Mouse (Mus musculus) lung, embryonic 14.5 days (tissue): ENCODE data around the gene H1foo. TPM values are rescaled to one million over a fixed set of nuclear protein-coding genes. Genes with fewer than 3 reads are reported as not detected.
A peak's percentile ranks its signal among the peaks of the same experiment; 100 is the strongest.

Source experiments
- ATAC-seq: fragments of 200-750 bp; cut with Nextera tagmentation; 2 replicates; pipeline ENCODE4 v1.8.0; 2017; ENCODE audit warnings: mild to moderate bottlenecking, moderate TSS enrichment, moderate library complexity; ENCODE audit not compliant: insufficient read depth
- DNase-seq: peaks from one replicate; pipeline ENCODE4 v3.0.0-alpha.2; 2015
- H3K27ac ChIP-seq: fragments of 300-500 bp; sonication (generic); 2 replicates; pipeline ENCODE4 v1.5.1; 2014; ENCODE audit warnings: low read depth, mild to moderate bottlenecking, moderate library complexity
- H3K27me3 ChIP-seq: fragments of 300-500 bp; sonication (generic); 2 replicates; pipeline ENCODE4 v1.6.1; 2014; ENCODE audit warnings: low read length, control low read depth; ENCODE audit not compliant: insufficient read depth
- H3K36me3 ChIP-seq: fragments of 300-500 bp; sonication (generic); 2 replicates; pipeline ENCODE4 v1.6.1; 2014; ENCODE audit warnings: control low read depth; ENCODE audit not compliant: insufficient read depth
- H3K4me1 ChIP-seq: fragments of 300-500 bp; sonication (generic); 2 replicates; pipeline ENCODE4 v1.6.1; 2014; ENCODE audit warnings: antibody characterized with exemption, control low read depth; ENCODE audit not compliant: insufficient read depth
- H3K4me2 ChIP-seq: fragments of 300-500 bp; sonication (generic); 2 replicates; pipeline ENCODE4 v1.6.1; 2014; ENCODE audit warnings: mild to moderate bottlenecking
- H3K4me3 ChIP-seq: fragments of 300-500 bp; sonication (generic); 2 replicates; pipeline ENCODE4 v1.5.1; 2014; ENCODE audit warnings: low read depth, low read length
- H3K9ac ChIP-seq: fragments of 300-500 bp; sonication (generic); 2 replicates; pipeline ENCODE4 v1.6.1; 2014
- H3K9me3 ChIP-seq: fragments of 300-500 bp; sonication (generic); 2 replicates; pipeline ENCODE4 v1.6.1; 2016; ENCODE audit warnings: low read depth, low read length, control low read depth
- CTCF ChIP-seq: IDR thresholded peaks from 2 replicates; pipeline ENCODE4 v1.5.1; 2016; ENCODE audit warnings: antibody characterized with exemption, low read depth
- WGBS: fragments of 180-500 bp; shearing (Covaris S2); extraction: QIAGEN DNeasy Blood & Tissue Kit; methylation state at CpG from one replicate; pipeline ENCODE4 v1.1.7; 2014; 5-methylcytosine and 5-hydroxymethylcytosine counted together
- polyA plus RNA-seq: library from polyadenylated mRNA; unstranded; fragments of >200 nt; fragmentation: Nextera tagmentation; extraction: Ambion mirVana; gene quantifications from 2 replicates; pipeline ENCODE4 v1.2.1, GENCODE M21; 2014

The H1foo gene
- polyA plus RNA-seq, 1 experiment from 2014 or later: not detected

GRCm38 (mm10) chr6:115905568-115905967 is 39.2 kb upstream of the H1foo start:
- ATAC-seq (no peak), DNase-seq (peak; percentile 52)
- no peak for TF ChIP-seq CTCF
- Histone ChIP-seq H3K9me3 (no peaks in the 10 kb centered on the region), H3K27ac (peak overlapping the region; percentile 67), H3K27me3 (no peaks in the 10 kb centered on the region), H3K36me3 (peaks cover 14% of the 10 kb centered on the region; the same call in 1 of the 2 replicates), H3K4me3 (no peak overlapping the region), H3K9ac (no peak overlapping the region), H3K4me1 (peaks cover 17% of the 10 kb centered on the region), H3K4me2 (no peak overlapping the region)
- 65% methylated on average over 6 of the region's 6 CpGs for WGBS

DNA sequence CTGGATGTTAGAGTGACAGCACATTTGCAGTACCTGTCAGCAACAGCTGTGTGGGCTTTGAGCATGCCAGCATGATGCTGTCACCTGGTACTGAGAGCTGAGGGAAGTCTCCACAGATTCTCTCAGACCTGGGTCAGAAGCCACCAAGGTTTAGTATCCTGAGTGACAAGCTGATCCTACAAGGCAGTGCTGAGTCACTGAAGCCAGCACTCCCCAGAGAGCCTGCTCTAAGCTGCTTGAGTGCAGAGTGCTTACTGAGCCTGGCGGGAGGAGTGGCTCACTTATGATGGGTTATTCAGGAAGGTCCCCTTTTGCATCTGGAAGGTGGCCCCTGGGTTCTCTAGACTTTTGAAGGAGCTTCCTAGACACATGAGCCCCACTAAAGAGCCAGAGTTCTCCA is 38.3 kb upstream of the H1foo start:
- TF ChIP-seq CTCF: no peak
- Histone ChIP-seq H3K36me3 (peaks cover 14% of the 10 kb centered on the region; the same call in 1 of the 2 replicates), H3K9ac (no peak overlapping the region), H3K9me3 (no peaks in the 10 kb centered on the region), H3K27me3 (no peaks in the 10 kb centered on the region), H3K27ac (peak overlapping the region; percentile 9; the same call in 1 of the 2 replicates), H3K4me1 (peaks cover 17% of the 10 kb centered on the region), H3K4me3 (no peak overlapping the region), H3K4me2 (no peak overlapping the region)
- ATAC-seq: no peak
- 74% methylated on average over 1 of the region's 1 CpGs for WGBS
- DNase-seq: no peak

GRCm38 (mm10) chr6:115906871-115907270 is 37.9 kb upstream of the H1foo start:
- ATAC-seq: no peak
- Histone ChIP-seq H3K4me1 (peaks cover 17% of the 10 kb centered on the region), H3K9me3 (no peaks in the 10 kb centered on the region), H3K27me3 (no peaks in the 10 kb centered on the region), H3K27ac (no peak overlapping the region), H3K4me3 (no peak overlapping the region), H3K4me2 (no peak overlapping the region), H3K9ac (no peak overlapping the region), H3K36me3 (peaks cover 14% of the 10 kb centered on the region; the same call in 1 of the 2 replicates)
- no peak for DNase-seq
- no peak for TF ChIP-seq CTCF
- WGBS: 64% methylated on average over 2 of the region's 2 CpGs

DNA sequence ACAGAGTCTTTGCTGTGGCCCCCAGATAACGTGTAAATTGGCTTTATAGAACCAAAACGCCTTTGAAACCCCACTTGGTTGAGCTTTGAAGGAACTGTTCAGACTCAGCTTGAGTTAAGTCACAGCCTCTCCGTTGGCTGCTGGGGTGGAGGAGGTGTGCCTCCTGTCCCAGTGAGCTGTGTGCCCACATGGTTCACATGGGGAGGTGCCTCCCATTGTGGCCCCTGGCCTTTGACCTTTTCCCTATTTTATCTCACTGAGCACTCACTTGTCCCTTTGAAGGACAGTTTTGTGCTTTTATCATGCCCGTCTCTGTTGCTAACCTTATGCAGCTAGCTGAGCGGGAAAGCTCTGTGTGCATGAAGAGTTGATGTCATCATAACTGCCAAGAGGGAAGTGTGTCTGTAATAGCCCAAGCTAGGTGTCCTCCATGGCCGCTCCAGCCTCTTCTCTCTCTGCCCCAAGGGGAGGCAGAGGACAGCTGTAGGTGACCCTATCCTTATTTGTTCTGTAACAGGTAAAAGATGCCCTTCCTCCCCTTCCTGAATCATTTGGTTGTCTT is 36.2 kb upstream of the H1foo start:
- peaks cover 17% of the 10 kb centered on the region for H3K4me1 ChIP-seq
- no peaks in the 10 kb centered on the region for H3K9me3 ChIP-seq
- peak; percentile 24 for DNase-seq
- H3K4me3 ChIP-seq: no peak overlapping the region
- ATAC-seq: no peak
- H3K36me3 ChIP-seq: peaks cover 9% of the 10 kb centered on the region; the same call in 1 of the 2 replicates
- H3K4me2 ChIP-seq: no peak overlapping the region
- WGBS: 30% methylated on average over 6 of the region's 6 CpGs
- no peak overlapping the region; the same call in 1 of the 2 replicates for H3K9ac ChIP-seq
- peak overlapping the region; percentile 50 for H3K27ac ChIP-seq
- H3K27me3 ChIP-seq: no peaks in the 10 kb centered on the region
- TF ChIP-seq CTCF: no peak

GRCm38 (mm10) chr6:115909052-115909451 is 35.7 kb upstream of the H1foo start:
- Histone ChIP-seq H3K4me2 (no peak overlapping the region), H3K27ac (peak overlapping the region; percentile 73; the same call in 1 of the 2 replicates), H3K4me3 (no peak overlapping the region), H3K27me3 (no peaks in the 10 kb centered on the region), H3K9ac (no peak overlapping the region), H3K9me3 (no peaks in the 10 kb centered on the region), H3K36me3 (0 out of 2 replicates have a peak, but pooled peaks cover 9% of the 10 kb centered on the region), H3K4me1 (peaks cover 17% of the 10 kb centered on the region)
- 58% methylated on average over 3 of the region's 3 CpGs for WGBS
- DNase-seq: no peak
- no peak for TF ChIP-seq CTCF
- no peak for ATAC-seq

- Histone ChIP-seq H3K27ac (peak overlapping the region; percentile 73; the same call in 1 of the 2 replicates), H3K4me2 (no peak overlapping the region), H3K27me3 (no peaks in the 10 kb centered on the region), H3K4me3 (no peak overlapping the region), H3K9me3 (no peaks in the 10 kb centered on the region), H3K4me1 (peaks cover 13% of the 10 kb centered on the region), H3K9ac (no peak overlapping the region), H3K36me3 (0 out of 2 replicates have a peak, but pooled peaks cover 9% of the 10 kb centered on the region)
- ATAC-seq (peak; percentile 78), DNase-seq (peak; percentile 82)
- TF ChIP-seq CTCF: no peak
- 29% methylated on average over 8 of the region's 8 CpGs for WGBS
These were observed 34.8 kb upstream of the H1foo start for GRCm38 (mm10) chr6:115909940-115910339.

- H3K27me3 ChIP-seq: no peaks in the 10 kb centered on the region
- H3K36me3 ChIP-seq: 0 out of 2 replicates have a peak, but pooled peaks cover 2% of the 10 kb centered on the region
- H3K27ac ChIP-seq: peak overlapping the region; percentile 31; the same call in 1 of the 2 replicates
- DNase-seq (no peak), ATAC-seq (no peak)
- peaks cover 13% of the 10 kb centered on the region for H3K4me1 ChIP-seq
- no peak for TF ChIP-seq CTCF
- no peak overlapping the region for H3K9ac ChIP-seq
- no peak overlapping the region for H3K4me3 ChIP-seq
- H3K4me2 ChIP-seq: no peak overlapping the region
- no peaks in the 10 kb centered on the region for H3K9me3 ChIP-seq
- 78% methylated on average over 6 of the region's 6 CpGs for WGBS
These were observed 33.0 kb upstream of the H1foo start for GRCm38 (mm10) chr6:115911763-115912162.
